Mouse (Mus musculus) heart, postnatal 0 days (tissue): ENCODE measurements at regions not wholly inside any gene's neighbourhood (a gene's known extent, or its start where the extent isn't known, plus 50 kb on each side); places are given as distances from the start of the nearest gene placed in this dataset.
"Not testable (repeated sequence)": the region's sequence is repeated elsewhere in the genome, so short reads cannot be mapped to it uniquely, and the experiment has no call there.

Experiments used
- ATAC-seq: fragments of 200-750 bp; cut with Nextera tagmentation; 2 replicates; pipeline ENCODE4 v1.8.0; 2017; ENCODE audit warnings: low read depth, moderate number of reproducible peaks, moderate library complexity; ENCODE audit not compliant: insufficient read depth
- DNase-seq: peaks from one replicate; pipeline ENCODE4 v3.0.0-alpha.2; 2016; ENCODE audit warnings: low spot score
- H3K27ac ChIP-seq: fragments of 300-500 bp; sonication (generic); 2 replicates; pipeline ENCODE4 v1.5.1; 2014; ENCODE audit warnings: low read depth, mild to moderate bottlenecking
- H3K27me3 ChIP-seq: fragments of 300-500 bp; sonication (generic); 2 replicates; pipeline ENCODE4 v1.6.1; 2014; ENCODE audit warnings: low read length, mixed read lengths; ENCODE audit not compliant: control insufficient read depth, insufficient read depth
- H3K36me3 ChIP-seq: fragments of 300-500 bp; sonication (generic); replicated peaks from 2 replicates; pipeline ENCODE4 v1.6.1; 2014; ENCODE audit warnings: low read length, mixed read lengths; ENCODE audit not compliant: control insufficient read depth, insufficient read depth
- H3K4me1 ChIP-seq: fragments of 300-500 bp; sonication (generic); 2 replicates; pipeline ENCODE4 v1.6.1; 2014; ENCODE audit warnings: antibody characterized with exemption; ENCODE audit not compliant: control insufficient read depth, insufficient read depth
- H3K4me2 ChIP-seq: fragments of 300-500 bp; sonication (generic); 2 replicates; pipeline ENCODE4 v1.6.1; 2014; ENCODE audit warnings: low read depth, mild to moderate bottlenecking, low read length, moderate library complexity
- H3K4me3 ChIP-seq: fragments of 300-500 bp; sonication (generic); 2 replicates; pipeline ENCODE4 v1.5.1; 2014; ENCODE audit warnings: low read depth, low read length
- H3K9ac ChIP-seq: fragments of 300-500 bp; sonication (generic); replicated peaks from 2 replicates; pipeline ENCODE4 v1.6.1; 2014; ENCODE audit warnings: low read depth, low read length, mixed read lengths
- H3K9me3 ChIP-seq: fragments of 300-500 bp; sonication (generic); replicated peaks from 2 replicates; pipeline ENCODE4 v1.6.1; 2016; ENCODE audit warnings: low read length; ENCODE audit not compliant: control insufficient read depth
- CTCF ChIP-seq: IDR thresholded peaks from 2 replicates; pipeline ENCODE4 v1.5.1; 2016; ENCODE audit warnings: antibody characterized with exemption, control low read depth, low read depth
- EP300 ChIP-seq: IDR thresholded peaks from 2 replicates; pipeline ENCODE4 v1.6.1; 2016; ENCODE audit warnings: antibody characterized with exemption, low read depth
- WGBS: fragments of 180-500 bp; shearing (Covaris S2); extraction: QIAGEN DNeasy Blood & Tissue Kit; methylation state at CpG from one replicate; pipeline ENCODE4 v1.1.7; 2014; 5-methylcytosine and 5-hydroxymethylcytosine counted together

GRCm38 (mm10) chrX:97141170-97142085 is 69.0 kb downstream of the Pgr15l start:
- DNase-seq, H3K27me3 ChIP-seq, H3K36me3 ChIP-seq, H3K9me3 ChIP-seq, H3K4me2 ChIP-seq, ATAC-seq, H3K27ac ChIP-seq, H3K4me1 ChIP-seq, H3K9ac ChIP-seq: not testable (repeated sequence)
- 48% methylated on average over 13 of the region's 27 CpGs for WGBS
- peak overlapping the region; percentile 23; the same call in 1 of the 2 replicates for H3K4me3 ChIP-seq

- no peaks in the 10 kb centered on the region for H3K4me1 ChIP-seq
- no peak overlapping the region for H3K27ac ChIP-seq
- H3K27me3 ChIP-seq = no peaks in the 10 kb centered on the region
- peak overlapping the region; percentile 23; the same call in 1 of the 2 replicates for H3K4me3 ChIP-seq
- H3K9ac ChIP-seq = no peak overlapping the region
- H3K4me2 ChIP-seq = no peak overlapping the region
- ATAC-seq = no peak
- TF ChIP-seq CTCF (no peak), EP300 (no peak)
- no peaks in the 10 kb centered on the region for H3K36me3 ChIP-seq
- DNase-seq = no peak
- H3K9me3 ChIP-seq = no peaks in the 10 kb centered on the region
These were observed 69.8 kb downstream of the Pgr15l start for GRCm38 (mm10) chrX:97142237-97142636.

- TF ChIP-seq EP300 = no peak
- Histone ChIP-seq H3K4me1 (no peaks in the 10 kb centered on the region), H3K36me3 (no peaks in the 10 kb centered on the region), H3K27ac (no peak overlapping the region), H3K4me3 (no peak overlapping the region), H3K9me3 (no peaks in the 10 kb centered on the region), H3K4me2 (no peak overlapping the region), H3K27me3 (no peaks in the 10 kb centered on the region), H3K9ac (no peak overlapping the region)
- WGBS = 77% methylated on average over 2 of the region's 2 CpGs
- no peak for ATAC-seq
- no peak for DNase-seq
These were observed 83.8 kb downstream of the Pgr15l start for GRCm38 (mm10) chrX:97156155-97156554.
